Mouse (Mus musculus) forebrain, postnatal 0 days (tissue): Measurements from ENCODE around the gene Sox2. TPM values are rescaled to one million over a fixed set of nuclear protein-coding genes. Genes with fewer than 3 reads are reported as not detected.

ENCODE experiments used
- ATAC-seq: fragments of 200-750 bp; cut with Nextera tagmentation; 2 replicates; pipeline ENCODE4 v1.8.0; 2017; ENCODE audit warnings: mild to moderate bottlenecking, moderate library complexity
- DNase-seq: peaks from one replicate; pipeline ENCODE4 v3.0.0-alpha.2; 2015
- H3K27ac ChIP-seq: fragments of 300-500 bp; sonication (generic); 2 replicates; pipeline ENCODE4 v1.5.1; 2014; ENCODE audit warnings: low read depth, mild to moderate bottlenecking, antibody characterized with exemption, low read length, moderate library complexity, mixed read lengths
- H3K27me3 ChIP-seq: fragments of 300-500 bp; sonication (generic); 2 replicates; pipeline ENCODE4 v1.6.1; 2014; ENCODE audit warnings: mild to moderate bottlenecking, low read length, mixed read lengths; ENCODE audit not compliant: insufficient read depth
- H3K36me3 ChIP-seq: fragments of 300-500 bp; sonication (generic); 2 replicates; pipeline ENCODE4 v1.6.1; 2014; ENCODE audit warnings: mild to moderate bottlenecking, moderate library complexity; ENCODE audit not compliant: insufficient read depth
- H3K4me1 ChIP-seq: fragments of 300-500 bp; sonication (generic); 2 replicates; pipeline ENCODE4 v1.6.1; 2014; ENCODE audit warnings: antibody characterized with exemption; ENCODE audit not compliant: insufficient read depth
- H3K4me2 ChIP-seq: fragments of 300-500 bp; sonication (generic); 2 replicates; pipeline ENCODE4 v1.6.1; 2014; ENCODE audit warnings: low read depth, mild to moderate bottlenecking, moderate library complexity
- H3K4me3 ChIP-seq: fragments of 300-500 bp; sonication (generic); 2 replicates; pipeline ENCODE4 v1.5.1; 2014; ENCODE audit warnings: low read depth, low read length, mixed read lengths
- H3K9ac ChIP-seq: fragments of 300-500 bp; sonication (generic); 2 replicates; pipeline ENCODE4 v1.6.1; 2014; ENCODE audit warnings: mild to moderate bottlenecking
- H3K9me3 ChIP-seq: fragments of 300-500 bp; sonication (generic); 2 replicates; pipeline ENCODE4 v1.6.1; 2016; ENCODE audit warnings: low read length
- CTCF ChIP-seq: sonication (generic); IDR thresholded peaks from 2 replicates; pipeline ENCODE4 v1.5.1; 2016; ENCODE audit warnings: antibody characterized with exemption, control low read depth, low read depth
- WGBS: fragments of 180-500 bp; shearing (Covaris S2); extraction: QIAGEN DNeasy Blood & Tissue Kit; methylation state at CpG from one replicate; pipeline ENCODE4 v1.1.7; 2014; 5-methylcytosine and 5-hydroxymethylcytosine counted together
- microRNA counts: library from miRNA; unstranded; fragments of <30 nt; microRNA quantifications from one replicate; lab custom pipeline; 2015
- microRNA-seq, 2 experiments: library from miRNA; unstranded; fragments of <30 nt; microRNA quantifications; one replicate each; pipeline ENCODE4; 2016
- polyA plus RNA-seq: library from polyadenylated mRNA; unstranded; fragments of >200 nt; fragmentation: Nextera tagmentation; extraction: Ambion mirVana; gene quantifications from 2 replicates; pipeline ENCODE4 v1.2.1, GENCODE M21; 2015
- total RNA-seq: library from RNA; depleted of rRNA; stranded (reverse); fragments of >200 nt; gene quantifications from 2 replicates; pipeline ENCODE4 v1.2.3, GENCODE M21; 2014

The Sox2 gene
- total and polyA plus RNA-seq, 2 experiments from 2014 or later, result 31.0 to 120 TPM

DNA sequence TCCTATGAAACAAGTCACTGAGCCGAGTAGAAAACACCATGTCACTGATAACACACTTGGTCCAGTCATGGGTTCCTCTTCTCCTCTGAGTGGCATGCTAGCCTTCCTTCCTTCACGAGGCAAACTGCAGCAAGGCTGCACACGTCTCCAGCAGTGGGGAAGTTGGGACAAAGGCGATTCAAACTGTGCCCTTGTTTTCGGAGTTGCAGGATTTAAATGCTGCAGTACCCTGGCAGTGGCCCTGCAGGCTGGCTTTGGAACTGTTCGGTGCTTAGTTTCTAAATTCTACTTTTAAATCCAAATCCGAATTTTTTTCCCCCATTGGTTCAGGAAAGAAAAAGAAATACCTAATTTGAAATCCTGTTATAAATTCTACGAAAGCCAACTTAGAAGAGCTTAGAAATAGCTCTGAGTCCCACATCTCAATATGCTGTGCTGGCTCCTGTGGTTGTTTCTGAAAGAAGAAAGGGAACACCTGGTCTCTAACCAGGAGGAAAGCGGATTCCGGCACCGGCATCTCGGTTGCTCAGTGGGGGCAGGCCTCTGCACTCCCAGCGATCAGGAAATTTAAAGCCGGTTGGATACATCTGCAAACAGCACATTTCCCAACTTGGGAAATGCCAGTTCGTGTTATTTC is 20.9 kb downstream of the Sox2 start:
- DNase-seq (peak; percentile 53), ATAC-seq (peak; percentile 72; the same call in 1 of the 2 replicates)
- no peak overlapping the region for H3K4me3 ChIP-seq
- 0 out of 2 replicates have a peak overlapping the region, but pooled peaks have one; percentile 22 for H3K9ac ChIP-seq
- no peaks in the 10 kb centered on the region for H3K27me3 ChIP-seq
- TF ChIP-seq CTCF, result peak; percentile 42
- H3K9me3 ChIP-seq, result no peaks in the 10 kb centered on the region
- H3K36me3 ChIP-seq, result no peaks in the 10 kb centered on the region
- peak overlapping the region; percentile 54 for H3K27ac ChIP-seq
- peaks cover 3% of the 10 kb centered on the region; the same call in 1 of the 2 replicates for H3K4me1 ChIP-seq
- H3K4me2 ChIP-seq, result peak overlapping the region; percentile 5; the same call in 1 of the 2 replicates
- WGBS, result 8% methylated on average over 15 of the region's 15 CpGs

DNA sequence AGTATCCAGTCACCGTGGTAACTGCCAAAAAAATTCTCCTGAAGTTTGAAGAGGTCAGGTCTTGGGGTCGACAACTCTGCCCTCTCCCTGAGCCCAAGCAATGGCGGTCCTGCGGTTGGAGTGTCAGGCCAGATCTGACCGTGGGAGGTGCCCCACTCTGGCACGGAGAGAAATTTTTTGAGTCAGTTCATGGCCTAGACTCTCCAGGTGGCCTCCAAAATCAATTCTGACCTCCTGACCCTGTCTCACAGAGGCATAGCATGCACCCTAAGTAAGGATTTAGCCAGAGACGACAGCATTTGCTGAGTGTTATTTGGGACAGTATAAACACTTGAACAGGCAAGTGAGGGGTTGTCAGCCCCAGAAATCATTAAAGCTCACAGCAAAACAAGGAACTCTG is 28.6 kb downstream of the Sox2 start:
- no peaks in the 10 kb centered on the region for H3K27me3 ChIP-seq
- ATAC-seq, result peak; percentile 25

DNA sequence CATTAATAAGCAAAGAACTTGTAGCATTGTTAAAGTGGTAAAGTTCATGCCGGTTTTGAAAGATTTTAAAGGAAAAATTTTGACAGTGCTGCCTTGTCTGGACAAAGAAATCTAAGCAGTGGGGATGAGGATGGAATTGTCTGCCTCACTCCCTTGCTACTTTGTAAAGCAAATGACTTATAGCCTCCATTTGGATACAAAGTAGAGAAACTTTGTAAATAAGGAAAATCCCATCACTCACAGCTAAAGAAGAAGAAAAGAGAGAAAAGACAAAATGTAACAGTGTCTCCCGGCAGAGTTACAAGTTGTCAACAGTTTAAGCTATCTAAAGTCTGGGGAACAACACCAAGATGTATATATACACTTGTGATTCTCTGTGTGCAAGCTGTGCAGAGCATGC is 29.2 kb downstream of the Sox2 start:
- Histone ChIP-seq H3K4me2 (no peak overlapping the region), H3K36me3 (no peaks in the 10 kb centered on the region), H3K4me1 (no peaks in the 10 kb centered on the region), H3K9me3 (no peaks in the 10 kb centered on the region), H3K9ac (no peak overlapping the region), H3K27ac (no peak overlapping the region), H3K27me3 (no peaks in the 10 kb centered on the region), H3K4me3 (no peak overlapping the region)
- DNase-seq, result no peak
- TF ChIP-seq CTCF, result no peak
- 21% methylated on average over 2 of the region's 2 CpGs for WGBS
- no peak; the same call in 1 of the 2 replicates for ATAC-seq

More for the DNA sequence above, 28.6 kb downstream of the Sox2 start:
- WGBS, result 12% methylated on average over 7 of the region's 7 CpGs
- H3K4me1 ChIP-seq, result no peaks in the 10 kb centered on the region
- TF ChIP-seq CTCF, result no peak
- DNase-seq, result no peak
- H3K27ac ChIP-seq, result no peak overlapping the region
- H3K4me3 ChIP-seq, result no peak overlapping the region
- H3K36me3 ChIP-seq, result no peaks in the 10 kb centered on the region
- no peaks in the 10 kb centered on the region for H3K9me3 ChIP-seq
- no peak overlapping the region for H3K9ac ChIP-seq
- no peak overlapping the region for H3K4me2 ChIP-seq

DNA sequence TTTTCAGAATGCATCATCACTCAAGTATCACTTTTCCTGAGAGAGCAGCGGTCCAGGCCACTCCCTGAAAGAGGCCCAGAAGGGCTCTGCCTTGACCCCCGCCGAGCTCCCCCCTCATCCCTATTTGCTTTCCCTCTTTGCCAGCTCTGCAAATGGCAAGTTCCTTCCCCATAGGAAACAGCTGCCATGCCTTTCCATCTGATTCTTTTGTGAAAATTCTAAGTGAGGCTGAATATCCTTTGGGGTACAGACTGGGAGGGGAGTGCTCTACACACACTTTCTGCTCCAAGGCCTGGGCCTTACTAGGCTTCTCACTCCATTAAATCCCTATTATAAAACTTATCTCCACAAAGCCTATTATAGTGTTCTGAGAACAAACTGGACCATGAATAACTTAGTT is 29.7 kb downstream of the Sox2 start:
- DNase-seq (no peak), ATAC-seq (peak; percentile 40; the same call in 1 of the 2 replicates)
- WGBS, result 23% methylated on average over 3 of the region's 3 CpGs
- H3K9me3 ChIP-seq, result no peaks in the 10 kb centered on the region
- no peak overlapping the region for H3K27ac ChIP-seq
- no peaks in the 10 kb centered on the region for H3K27me3 ChIP-seq
- H3K36me3 ChIP-seq, result no peaks in the 10 kb centered on the region
- H3K4me1 ChIP-seq, result no peaks in the 10 kb centered on the region
- no peak overlapping the region for H3K4me3 ChIP-seq
- H3K9ac ChIP-seq, result no peak overlapping the region
- no peak for TF ChIP-seq CTCF
- H3K4me2 ChIP-seq, result no peak overlapping the region

DNA sequence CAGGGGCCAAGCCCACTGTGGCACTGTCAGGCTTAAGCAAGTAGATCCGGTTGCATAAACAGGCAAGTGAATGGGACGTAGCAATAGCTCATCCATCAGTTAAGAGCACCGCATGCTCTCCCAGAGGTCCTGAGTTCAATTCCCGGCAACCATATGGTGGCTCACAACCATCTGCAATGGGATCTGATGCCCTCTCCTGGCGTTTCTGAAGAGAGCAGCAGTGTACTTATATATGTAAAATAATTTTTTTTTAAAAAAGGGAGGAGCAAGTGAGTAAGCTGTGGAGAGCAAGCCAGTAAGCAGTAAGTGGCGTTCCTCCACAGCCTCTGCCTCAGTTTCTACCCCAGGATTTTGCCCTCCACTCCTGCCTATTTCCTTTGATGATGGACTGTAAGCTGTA is 37.9 kb downstream of the Sox2 start:
- Histone ChIP-seq H3K36me3 (no peaks in the 10 kb centered on the region), H3K4me1 (no peaks in the 10 kb centered on the region), H3K9ac (no peak overlapping the region), H3K4me3 (no peak overlapping the region), H3K4me2 (no peak overlapping the region), H3K9me3 (no peaks in the 10 kb centered on the region), H3K27ac (no peak overlapping the region), H3K27me3 (no peaks in the 10 kb centered on the region)
- ATAC-seq (no peak), DNase-seq (no peak)
- 88% methylated on average over 6 of the region's 6 CpGs for WGBS
- TF ChIP-seq CTCF, result no peak; the same call in 1 of the 2 replicates

DNA sequence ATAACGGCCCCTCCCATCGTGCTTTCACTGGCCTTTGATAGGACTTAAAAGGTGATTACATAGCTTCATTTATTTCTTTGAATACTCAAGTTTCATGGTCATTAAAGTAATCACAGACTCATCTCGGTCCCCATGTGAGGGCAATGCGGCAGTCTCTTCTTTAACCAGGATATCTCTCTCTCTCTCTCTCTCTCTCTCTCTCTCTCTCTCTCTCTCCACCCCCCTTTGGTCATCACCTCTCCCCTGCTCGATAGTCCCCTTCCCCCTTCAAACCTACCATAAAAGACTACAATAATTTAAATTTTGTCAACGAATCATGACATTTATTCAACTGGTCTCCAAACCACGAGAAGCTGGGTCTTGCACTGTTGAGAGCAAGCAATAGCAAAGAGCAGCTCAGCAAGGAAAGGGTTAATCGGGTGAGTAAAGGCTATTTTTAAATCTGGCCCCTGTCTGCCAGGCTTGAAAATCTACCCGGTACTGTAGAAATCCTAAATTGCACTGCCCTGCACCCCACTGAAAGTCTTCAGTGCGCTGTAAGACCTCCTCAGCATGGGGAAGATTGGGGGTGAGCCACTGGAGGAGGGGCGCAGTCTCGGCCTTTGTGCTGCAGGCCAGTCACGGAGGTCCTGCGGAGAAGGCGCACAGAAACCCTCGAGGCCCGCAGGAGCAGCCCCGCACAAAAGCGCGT is 41.6 kb downstream of the Sox2 start:
- Histone ChIP-seq H3K4me2 (peak overlapping the region; percentile 63), H3K4me1 (no peaks in the 10 kb centered on the region), H3K9ac (peak overlapping the region; percentile 56), H3K27me3 (no peaks in the 10 kb centered on the region), H3K36me3 (no peaks in the 10 kb centered on the region), H3K27ac (peak overlapping the region; percentile 50), H3K4me3 (peak overlapping the region; percentile 30), H3K9me3 (no peaks in the 10 kb centered on the region)
- WGBS, result 5% methylated on average over 20 of the region's 20 CpGs
- peak; percentile 89 for ATAC-seq
- no peak for TF ChIP-seq CTCF
- peak; percentile 66 for DNase-seq

DNA sequence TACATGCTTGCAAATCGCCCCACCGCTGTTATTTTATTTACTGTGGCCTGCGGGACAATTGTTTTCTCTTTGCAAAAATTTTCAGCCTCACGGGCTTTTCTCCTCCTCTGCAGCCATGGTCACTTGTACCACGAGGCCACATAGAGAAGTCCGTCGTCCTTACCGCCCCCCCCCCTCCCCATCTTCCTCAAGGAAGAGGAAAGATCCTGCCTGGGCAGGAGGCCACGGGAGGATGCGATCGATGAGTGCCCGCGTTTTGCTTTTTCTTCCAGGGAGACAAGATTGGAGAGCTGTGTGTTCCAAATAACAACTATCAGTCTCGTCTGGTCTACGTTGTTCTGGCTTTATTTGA is 42.2 kb downstream of the Sox2 start:
- TF ChIP-seq CTCF, result no peak
- H3K4me3 ChIP-seq, result peak overlapping the region; percentile 30
- DNase-seq, result no peak
- no peaks in the 10 kb centered on the region for H3K4me1 ChIP-seq
- no peaks in the 10 kb centered on the region for H3K27me3 ChIP-seq
- peak overlapping the region; percentile 56 for H3K9ac ChIP-seq
- peak overlapping the region; percentile 50 for H3K27ac ChIP-seq
- peak overlapping the region; percentile 63 for H3K4me2 ChIP-seq
- H3K9me3 ChIP-seq, result no peaks in the 10 kb centered on the region
- 6% methylated on average over 15 of the region's 15 CpGs for WGBS
- H3K36me3 ChIP-seq, result no peaks in the 10 kb centered on the region
- ATAC-seq, result peak; percentile 40

MicroRNA genes within 50 kb of the gene (microRNA counts, 519-probe panel; counts per million panel counts)
- not detected for microRNA mmu-miR-1897-3p (lab: Ali Mortazavi, UCI)

Small RNAs within 50 kb of the gene (microRNA-seq; reads per million reads assigned to microRNA genes)
- gene Mir1897, result 0 to 0.12 reads per million in 2 experiments
